Mouse (Mus musculus) forebrain, embryonic 12.5 days (tissue): ENCODE data around the gene Tarbp1. TPM values are rescaled to one million over a fixed set of nuclear protein-coding genes. Genes with fewer than 3 reads are reported as not detected.

Experiments
- ATAC-seq: fragments of 200-750 bp; cut with Nextera tagmentation; 2 replicates; pipeline ENCODE4 v1.8.0; 2017; ENCODE audit warnings: moderate TSS enrichment; ENCODE audit not compliant: low FRiP score
- H3K27ac ChIP-seq: fragments of 300-500 bp; sonication (generic); 2 replicates; pipeline ENCODE4 v1.5.1; 2016; ENCODE audit warnings: mild to moderate bottlenecking
- H3K27me3 ChIP-seq: fragments of 300-500 bp; sonication (generic); 2 replicates; pipeline ENCODE4 v1.6.1; 2016; ENCODE audit warnings: mild to moderate bottlenecking
- H3K36me3 ChIP-seq: fragments of 300-500 bp; sonication (generic); replicated peaks from 2 replicates; pipeline ENCODE4 v1.6.1; 2016; ENCODE audit warnings: mild to moderate bottlenecking
- H3K4me1 ChIP-seq: fragments of 300-500 bp; sonication (generic); 2 replicates; pipeline ENCODE4 v1.6.1; 2016
- H3K4me2 ChIP-seq: fragments of 300-500 bp; sonication (generic); 2 replicates; pipeline ENCODE4 v1.6.1; 2016; ENCODE audit warnings: mild to moderate bottlenecking, moderate library complexity
- H3K4me3 ChIP-seq: fragments of 300-500 bp; sonication (generic); replicated peaks from 2 replicates; pipeline ENCODE4 v1.5.1; 2016; ENCODE audit warnings: mild to moderate bottlenecking
- H3K9ac ChIP-seq: fragments of 300-500 bp; sonication (generic); 2 replicates; pipeline ENCODE4 v1.6.1; 2016; ENCODE audit warnings: mild to moderate bottlenecking
- H3K9me3 ChIP-seq: fragments of 300-500 bp; sonication (generic); 2 replicates; pipeline ENCODE4 v1.6.1; 2016
- WGBS: fragments of 180-500 bp; shearing (Covaris S2); methylation state at CpG from one replicate; pipeline ENCODE4 v1.1.7; 2016; 5-methylcytosine and 5-hydroxymethylcytosine counted together
- polyA plus RNA-seq: library from polyadenylated mRNA; unstranded; fragments of >200 nt; fragmentation: Nextera tagmentation; extraction: Ambion mirVana; gene quantifications from 2 replicates; pipeline ENCODE4 v1.2.1, GENCODE M21; 2016

The Tarbp1 gene
- polyA plus RNA-seq: 2.4 and 2.6 TPM in 2 replicates

- Histone ChIP-seq H3K36me3 (peaks cover 12% of the 10 kb centered on the region), H3K9ac (peak within 1 kb of the TSS; percentile 80), H3K4me3 (peak within 1 kb of the TSS; percentile 87), H3K27ac (peak within 1 kb of the TSS; percentile 90), H3K4me2 (peak within 1 kb of the TSS; percentile 88), H3K4me1 (peaks cover 17% of the 10 kb centered on the region), H3K27me3 (peaks cover 21% of the 10 kb centered on the region), H3K9me3 (no peaks in the 10 kb centered on the region)
- under 1% methylated on average over 111 of the region's 124 CpGs for WGBS
- ATAC-seq: peak; percentile 95
These were observed at the start of gene Tarbp1 for GRCm38 (mm10) chr8:126474299-126475187. Tarbp1 (minus strand) TSS chr8:126475065.

GRCm38 (mm10) chr8:126524233-126524985, 49.5 kb upstream of the Tarbp1 start:
- H3K27ac ChIP-seq: 0 out of 2 replicates have a peak overlapping the region, but pooled peaks have one; percentile 25
- ATAC-seq: no peak
- H3K4me3 ChIP-seq: no peak overlapping the region
- peaks cover 6% of the 10 kb centered on the region for H3K4me1 ChIP-seq
- 85% methylated on average over 18 of the region's 18 CpGs for WGBS
- no peaks in the 10 kb centered on the region for H3K36me3 ChIP-seq
- peaks cover 4% of the 10 kb centered on the region; the same call in 1 of the 2 replicates for H3K9me3 ChIP-seq
- no peak overlapping the region for H3K4me2 ChIP-seq
- no peaks in the 10 kb centered on the region for H3K27me3 ChIP-seq
- no peak overlapping the region for H3K9ac ChIP-seq

- WGBS: 79% methylated on average over 11 of the region's 11 CpGs
- ATAC-seq: no peak
- no peak overlapping the region for H3K27ac ChIP-seq
These were observed 48.3 kb upstream of the Tarbp1 start for GRCm38 (mm10) chr8:126523060-126523574.

GRCm38 (mm10) chr8:126519447-126519975, 44.6 kb upstream of the Tarbp1 start:
- H3K4me2 ChIP-seq: no peak overlapping the region
- H3K9me3 ChIP-seq: peaks cover 4% of the 10 kb centered on the region; the same call in 1 of the 2 replicates
- H3K4me1 ChIP-seq: peaks cover 26% of the 10 kb centered on the region
- 86% methylated on average over 4 of the region's 4 CpGs for WGBS
- H3K4me3 ChIP-seq: no peak overlapping the region
- no peak overlapping the region for H3K9ac ChIP-seq
- ATAC-seq: no peak
- H3K27ac ChIP-seq: no peak overlapping the region
- 0 out of 2 replicates have a peak, but pooled peaks cover 2% of the 10 kb centered on the region for H3K27me3 ChIP-seq
- no peaks in the 10 kb centered on the region for H3K36me3 ChIP-seq

More at GRCm38 (mm10) chr8:126523060-126523574, 48.3 kb upstream of the Tarbp1 start:
- Histone ChIP-seq H3K27me3 (no peaks in the 10 kb centered on the region), H3K4me2 (no peak overlapping the region), H3K9ac (no peak overlapping the region), H3K4me1 (peaks cover 12% of the 10 kb centered on the region; the same call in 1 of the 2 replicates), H3K9me3 (peaks cover 4% of the 10 kb centered on the region; the same call in 1 of the 2 replicates), H3K36me3 (no peaks in the 10 kb centered on the region), H3K4me3 (no peak overlapping the region)

- WGBS: 8% methylated on average over 27 of the region's 27 CpGs
- ATAC-seq: peak; percentile 78
- peak overlapping the region; percentile 21; the same call in 1 of the 2 replicates for H3K9ac ChIP-seq
- no peaks in the 10 kb centered on the region for H3K36me3 ChIP-seq
- H3K4me1 ChIP-seq: peaks cover 32% of the 10 kb centered on the region
- H3K9me3 ChIP-seq: peaks cover 4% of the 10 kb centered on the region; the same call in 1 of the 2 replicates
- H3K4me3 ChIP-seq: peak overlapping the region; percentile 33
- H3K27ac ChIP-seq: peak overlapping the region; percentile 87
- peak overlapping the region; percentile 56 for H3K4me2 ChIP-seq
- H3K27me3 ChIP-seq: 0 out of 2 replicates have a peak, but pooled peaks cover 3% of the 10 kb centered on the region
These were observed 42.0 kb upstream of the Tarbp1 start for GRCm38 (mm10) chr8:126516620-126517577.

- 82% methylated on average over 10 of the region's 10 CpGs for WGBS
- Histone ChIP-seq H3K27ac (no peak overlapping the region), H3K4me1 (peaks cover 32% of the 10 kb centered on the region), H3K9ac (0 out of 2 replicates have a peak overlapping the region, but pooled peaks have one; percentile 22), H3K9me3 (no peaks in the 10 kb centered on the region), H3K4me3 (no peak overlapping the region), H3K27me3 (0 out of 2 replicates have a peak, but pooled peaks cover 3% of the 10 kb centered on the region), H3K36me3 (no peaks in the 10 kb centered on the region), H3K4me2 (no peak overlapping the region)
- no peak for ATAC-seq
These were observed 39.4 kb upstream of the Tarbp1 start for GRCm38 (mm10) chr8:126514011-126514964.

GRCm38 (mm10) chr8:126510866-126511265, 36.0 kb upstream of the Tarbp1 start:
- no peak overlapping the region for H3K4me3 ChIP-seq
- no peak overlapping the region for H3K9ac ChIP-seq
- H3K27me3 ChIP-seq: 0 out of 2 replicates have a peak, but pooled peaks cover 3% of the 10 kb centered on the region
- no peak overlapping the region for H3K4me2 ChIP-seq
- H3K9me3 ChIP-seq: no peaks in the 10 kb centered on the region
- H3K36me3 ChIP-seq: no peaks in the 10 kb centered on the region
- WGBS: 46% methylated on average over 3 of the region's 3 CpGs
- ATAC-seq: no peak
- peaks cover 6% of the 10 kb centered on the region for H3K4me1 ChIP-seq
- no peak overlapping the region for H3K27ac ChIP-seq

- no peaks in the 10 kb centered on the region for H3K36me3 ChIP-seq
- H3K4me2 ChIP-seq: no peak overlapping the region
- no peak overlapping the region for H3K4me3 ChIP-seq
- 78% methylated on average over 6 of the region's 6 CpGs for WGBS
- H3K27ac ChIP-seq: no peak overlapping the region
- H3K4me1 ChIP-seq: peaks cover 6% of the 10 kb centered on the region
- 0 out of 2 replicates have a peak, but pooled peaks cover 3% of the 10 kb centered on the region for H3K27me3 ChIP-seq
- ATAC-seq: no peak
- no peak overlapping the region for H3K9ac ChIP-seq
- H3K9me3 ChIP-seq: no peaks in the 10 kb centered on the region
These were observed 34.8 kb upstream of the Tarbp1 start for GRCm38 (mm10) chr8:126509635-126510034.

GRCm38 (mm10) chr8:126508871-126509586, 34.2 kb upstream of the Tarbp1 start:
- Histone ChIP-seq H3K4me3 (no peak overlapping the region), H3K27ac (no peak overlapping the region), H3K27me3 (no peaks in the 10 kb centered on the region), H3K9me3 (no peaks in the 10 kb centered on the region), H3K9ac (no peak overlapping the region), H3K4me1 (peaks cover 5% of the 10 kb centered on the region; the same call in 1 of the 2 replicates), H3K36me3 (no peaks in the 10 kb centered on the region), H3K4me2 (no peak overlapping the region)
- no peak for ATAC-seq
- 87% methylated on average over 8 of the region's 8 CpGs for WGBS

GRCm38 (mm10) chr8:126508221-126508620, 33.4 kb upstream of the Tarbp1 start:
- Histone ChIP-seq H3K27me3 (no peaks in the 10 kb centered on the region), H3K4me1 (no peaks in the 10 kb centered on the region), H3K36me3 (no peaks in the 10 kb centered on the region), H3K4me2 (no peak overlapping the region), H3K4me3 (no peak overlapping the region), H3K27ac (no peak overlapping the region), H3K9ac (no peak overlapping the region), H3K9me3 (no peaks in the 10 kb centered on the region)
- 96% methylated on average over 2 of the region's 2 CpGs for whole genome bisulfite sequencing
- no peak for ATAC-seq
